Mouse (Mus musculus) lung, embryonic 14.5 days (tissue): ENCODE measurements around the gene Dmbx1. TPM values are rescaled to one million over a fixed set of nuclear protein-coding genes. Genes with fewer than 3 reads are reported as not detected.

Experiments
- ATAC-seq: fragments of 200-750 bp; cut with Nextera tagmentation; 2 replicates; pipeline ENCODE4 v1.8.0; 2017; ENCODE audit warnings: mild to moderate bottlenecking, moderate TSS enrichment, moderate library complexity; ENCODE audit not compliant: insufficient read depth
- DNase-seq: peaks from one replicate; pipeline ENCODE4 v3.0.0-alpha.2; 2015
- H3K27ac ChIP-seq: fragments of 300-500 bp; sonication (generic); 2 replicates; pipeline ENCODE4 v1.5.1; 2014; ENCODE audit warnings: low read depth, mild to moderate bottlenecking, moderate library complexity
- H3K27me3 ChIP-seq: fragments of 300-500 bp; sonication (generic); 2 replicates; pipeline ENCODE4 v1.6.1; 2014; ENCODE audit warnings: low read length, control low read depth; ENCODE audit not compliant: insufficient read depth
- H3K36me3 ChIP-seq: fragments of 300-500 bp; sonication (generic); 2 replicates; pipeline ENCODE4 v1.6.1; 2014; ENCODE audit warnings: control low read depth; ENCODE audit not compliant: insufficient read depth
- H3K4me1 ChIP-seq: fragments of 300-500 bp; sonication (generic); 2 replicates; pipeline ENCODE4 v1.6.1; 2014; ENCODE audit warnings: antibody characterized with exemption, control low read depth; ENCODE audit not compliant: insufficient read depth
- H3K4me2 ChIP-seq: fragments of 300-500 bp; sonication (generic); 2 replicates; pipeline ENCODE4 v1.6.1; 2014; ENCODE audit warnings: mild to moderate bottlenecking
- H3K4me3 ChIP-seq: fragments of 300-500 bp; sonication (generic); 2 replicates; pipeline ENCODE4 v1.5.1; 2014; ENCODE audit warnings: low read depth, low read length
- H3K9ac ChIP-seq: fragments of 300-500 bp; sonication (generic); 2 replicates; pipeline ENCODE4 v1.6.1; 2014
- H3K9me3 ChIP-seq: fragments of 300-500 bp; sonication (generic); 2 replicates; pipeline ENCODE4 v1.6.1; 2016; ENCODE audit warnings: low read depth, low read length, control low read depth
- CTCF ChIP-seq: IDR thresholded peaks from 2 replicates; pipeline ENCODE4 v1.5.1; 2016; ENCODE audit warnings: antibody characterized with exemption, low read depth
- WGBS: fragments of 180-500 bp; shearing (Covaris S2); extraction: QIAGEN DNeasy Blood & Tissue Kit; methylation state at CpG from one replicate; pipeline ENCODE4 v1.1.7; 2014; 5-methylcytosine and 5-hydroxymethylcytosine counted together
- polyA plus RNA-seq: library from polyadenylated mRNA; unstranded; fragments of >200 nt; fragmentation: Nextera tagmentation; extraction: Ambion mirVana; gene quantifications from 2 replicates; pipeline ENCODE4 v1.2.1, GENCODE M21; 2014

The Dmbx1 gene
- polyA plus RNA-seq, 1 experiment from 2014 or later = not detected

GRCm38 (mm10) chr4:115959546-115959945 is 19.8 kb upstream of the Dmbx1 start:
- no peak for TF ChIP-seq CTCF
- Histone ChIP-seq H3K27me3 (peaks cover 73% of the 10 kb centered on the region), H3K9me3 (no peaks in the 10 kb centered on the region), H3K36me3 (no peaks in the 10 kb centered on the region), H3K27ac (no peak overlapping the region), H3K4me3 (no peak overlapping the region), H3K9ac (no peak overlapping the region), H3K4me1 (no peaks in the 10 kb centered on the region), H3K4me2 (no peak overlapping the region)
- ATAC-seq = no peak
- DNase-seq = no peak

- DNase-seq = no peak
- H3K4me2 ChIP-seq = 0 out of 2 replicates have a peak overlapping the region, but pooled peaks have one; percentile 20
- peaks cover 67% of the 10 kb centered on the region for H3K27me3 ChIP-seq
- TF ChIP-seq CTCF = no peak
- WGBS = 16% methylated on average over 3 of the region's 3 CpGs
- H3K4me1 ChIP-seq = no peaks in the 10 kb centered on the region
- H3K9ac ChIP-seq = no peak overlapping the region
- no peak for ATAC-seq
- no peak overlapping the region for H3K27ac ChIP-seq
- H3K4me3 ChIP-seq = no peak overlapping the region
- H3K36me3 ChIP-seq = no peaks in the 10 kb centered on the region
- H3K9me3 ChIP-seq = no peaks in the 10 kb centered on the region
Measured at GRCm38 (mm10) chr4:115955494-115955775, 15.7 kb upstream of the Dmbx1 start.

GRCm38 (mm10) chr4:115954656-115955493 is 15.1 kb upstream of the Dmbx1 start:
- Histone ChIP-seq H3K4me1 (no peaks in the 10 kb centered on the region), H3K9ac (no peak overlapping the region), H3K9me3 (no peaks in the 10 kb centered on the region), H3K27me3 (peaks cover 69% of the 10 kb centered on the region), H3K4me2 (0 out of 2 replicates have a peak overlapping the region, but pooled peaks have one; percentile 20), H3K4me3 (no peak overlapping the region), H3K36me3 (no peaks in the 10 kb centered on the region), H3K27ac (no peak overlapping the region)
- 6% methylated on average over 19 of the region's 19 CpGs for WGBS
- DNase-seq = no peak
- TF ChIP-seq CTCF = no peak
- ATAC-seq = no peak

GRCm38 (mm10) chr4:115953559-115953958 is 13.8 kb upstream of the Dmbx1 start:
- Histone ChIP-seq H3K4me2 (no peak overlapping the region), H3K36me3 (no peaks in the 10 kb centered on the region), H3K27ac (no peak overlapping the region), H3K9ac (no peak overlapping the region), H3K4me1 (no peaks in the 10 kb centered on the region), H3K9me3 (no peaks in the 10 kb centered on the region), H3K27me3 (peaks cover 76% of the 10 kb centered on the region), H3K4me3 (no peak overlapping the region)
- ATAC-seq = no peak
- 20% methylated on average over 5 of the region's 5 CpGs for WGBS
- no peak for TF ChIP-seq CTCF
- DNase-seq = no peak

GRCm38 (mm10) chr4:115952758-115953157 is 13.0 kb upstream of the Dmbx1 start:
- H3K4me2 ChIP-seq = no peak overlapping the region
- no peak overlapping the region for H3K4me3 ChIP-seq
- no peak overlapping the region for H3K9ac ChIP-seq
- H3K27me3 ChIP-seq = peaks cover 76% of the 10 kb centered on the region
- 0 out of 2 replicates have a peak, but pooled peaks have one; percentile 56 for ATAC-seq
- H3K4me1 ChIP-seq = no peaks in the 10 kb centered on the region
- peak; percentile 79 for DNase-seq
- 13% methylated on average over 6 of the region's 6 CpGs for WGBS
- H3K9me3 ChIP-seq = no peaks in the 10 kb centered on the region
- no peaks in the 10 kb centered on the region for H3K36me3 ChIP-seq
- TF ChIP-seq CTCF = peak; percentile 77
- H3K27ac ChIP-seq = no peak overlapping the region

- no peaks in the 10 kb centered on the region for H3K36me3 ChIP-seq
- no peak for TF ChIP-seq CTCF
Measured at GRCm38 (mm10) chr4:115943669-115944314, 4.1 kb upstream of the Dmbx1 start.

GRCm38 (mm10) chr4:115941242-115941820 is 1.6 kb upstream of the Dmbx1 start:
- Histone ChIP-seq H3K9me3 (no peaks in the 10 kb centered on the region), H3K27me3 (peaks cover 100% of the 10 kb centered on the region), H3K36me3 (no peaks in the 10 kb centered on the region), H3K4me2 (no peak overlapping the region), H3K4me3 (no peak overlapping the region), H3K4me1 (no peaks in the 10 kb centered on the region), H3K9ac (no peak overlapping the region), H3K27ac (no peak overlapping the region)
- no peak for ATAC-seq
- TF ChIP-seq CTCF = no peak
- WGBS = 7% methylated on average over 9 of the region's 9 CpGs
- no peak for DNase-seq

More at GRCm38 (mm10) chr4:115943669-115944314, 4.1 kb upstream of the Dmbx1 start:
- Histone ChIP-seq H3K27ac (no peak overlapping the region), H3K9ac (no peak overlapping the region), H3K9me3 (no peaks in the 10 kb centered on the region), H3K4me1 (no peaks in the 10 kb centered on the region), H3K4me2 (no peak overlapping the region), H3K27me3 (peaks cover 86% of the 10 kb centered on the region), H3K4me3 (no peak overlapping the region)
- 1% methylated on average over 41 of the region's 41 CpGs for WGBS
- ATAC-seq = no peak
- no peak for DNase-seq
